Mouse (Mus musculus) bone marrow, adult 2 months (tissue): ENCODE measurements around the gene Gm21983.

Experiments
- CTCF ChIP-seq: fragments of 200-500 bp; IDR thresholded peaks from 2 replicates; pipeline ENCODE4 v1.5.1; 2011; ENCODE audit warnings: low read length, control low read depth; ENCODE audit not compliant: control insufficient read depth, insufficient read depth
- POLR2A ChIP-seq: fragments of 200-500 bp; IDR thresholded peaks from 2 replicates; pipeline ENCODE4 v1.6.1; 2011; ENCODE audit warnings: low read depth, mild to moderate bottlenecking, control low read depth, low read length, borderline replicate concordance; ENCODE audit not compliant: control insufficient read depth

GRCm38 (mm10) chr7:27160921-27161320, 20.0 kb downstream of the Gm21983 start:
- TF ChIP-seq CTCF (no peak), POLR2A (no peak)
